Mouse (Mus musculus) left cerebral cortex, adult 8-10 months (tissue): ENCODE results near the gene D3Ertd751e. TPM values are rescaled to one million over a fixed set of nuclear protein-coding genes. Genes with fewer than 3 reads are reported as not detected.
A peak's percentile ranks its signal among the peaks of the same experiment; 100 is the strongest.

Experiments
- DNase-seq, 2 experiments: peaks; one replicate each; pipeline ENCODE4 v3.0.0; 2022; ENCODE audit warnings: low spot score in 2 of 2
- total RNA-seq, 4 experiments: library from RNA; stranded (reverse); gene quantifications; 2 replicates each; pipeline ENCODE4 v1.2.4; 2022

Gene D3Ertd751e
- total RNA-seq = 10 to 100 TPM; 12.0 to 14.1 (median 12.9) TPM

GRCm38 (mm10) chr3:41742278-41742934, at the start of gene D3Ertd751e, which contains the start of gene Sclt1:
D3Ertd751e (plus strand) TSS chr3:41742611.
Sclt1 (minus strand) TSS chr3:41742514.
- peak; percentile 91 to 97 for DNase-seq

GRCm38 (mm10) chr3:41695681-41696080, 46.7 kb upstream of the D3Ertd751e start:
- DNase-seq = no peak

GRCm38 (mm10) chr3:41741601-41742277, 672 bp upstream of the D3Ertd751e start:
- DNase-seq = peak in 1 of 2 experiments; percentile 7

GRCm38 (mm10) chr3:41743436-41743835, 1.0 kb downstream of the D3Ertd751e start:
- no peak for DNase-seq

- no peak for DNase-seq
These were observed 12.1 kb downstream of the D3Ertd751e start for GRCm38 (mm10) chr3:41754556-41754955.

- no peak for DNase-seq
These were observed 19.7 kb downstream of the D3Ertd751e start for GRCm38 (mm10) chr3:41762091-41762490.

- DNase-seq = no peak
These were observed 70.0 kb downstream of the D3Ertd751e start for GRCm38 (mm10) chr3:41812447-41812846.

Other genes starting within 250 kb of the D3Ertd751e start
- 10 to 100 TPM; 46.6 to 57.7 (median 50.1) TPM for gene Jade1, start 186.9 kb upstream of the D3Ertd751e start, total RNA-seq
- 10 to 100 TPM; 18.0 to 22.3 (median 19.6) TPM for gene Sclt1, start 97 bp upstream of the D3Ertd751e start, total RNA-seq